Mouse (Mus musculus): ENCODE measurements at regions not wholly inside any gene's neighbourhood (a gene's known extent, or its start where the extent isn't known, plus 50 kb on each side); places are given as distances from the start of the nearest gene placed in this dataset.
A peak's percentile ranks its signal among the peaks of the same experiment; 100 is the strongest.

GRCm38 (mm10) chr7:70634016-70634415 lies 267.5 kb upstream of the Nr2f2 start:
- Histone ChIP-seq H3K9me3 (ENCODE audit: low read length) (no peaks in the 10 kb centered on the region), H3K4me1 (ENCODE audit: insufficient read depth) (no peaks in the 10 kb centered on the region), H3K36me3 (ENCODE audit: insufficient read depth) (no peaks in the 10 kb centered on the region), H3K27me3 (ENCODE audit: insufficient read depth, low read length) (no peaks in the 10 kb centered on the region), H3K4me3 (ENCODE audit: low read depth, low read length) (no peak overlapping the region), H3K27ac (ENCODE audit: low read depth, low read length) (no peak overlapping the region), H3K9ac (no peak overlapping the region), H3K4me2 (ENCODE audit: low read depth) (no peak overlapping the region)
- ATAC-seq = no peak
- 53% methylated on average over 11 of the region's 11 CpGs for WGBS
- no peak for TF ChIP-seq CTCF (IDR thresholded peaks at IDR 0.05; ENCODE audit: low read depth)
- no peak for DNase-seq

GRCm38 (mm10) chr7:70633577-70633976 lies 267.0 kb upstream of the Nr2f2 start:
- Histone ChIP-seq H3K27ac (ENCODE audit: low read depth, low read length) (no peak overlapping the region), H3K4me2 (ENCODE audit: low read depth) (no peak overlapping the region), H3K9ac (no peak overlapping the region), H3K27me3 (ENCODE audit: insufficient read depth, low read length) (no peaks in the 10 kb centered on the region), H3K36me3 (ENCODE audit: insufficient read depth) (no peaks in the 10 kb centered on the region), H3K9me3 (ENCODE audit: low read length) (no peaks in the 10 kb centered on the region), H3K4me3 (ENCODE audit: low read depth, low read length) (no peak overlapping the region), H3K4me1 (ENCODE audit: insufficient read depth) (no peaks in the 10 kb centered on the region)
- DNase-seq = no peak
- no peak for ATAC-seq
- WGBS = 10% methylated on average over 11 of the region's 11 CpGs
- TF ChIP-seq CTCF (IDR thresholded peaks at IDR 0.05; ENCODE audit: low read depth) = no peak

- no peak overlapping the region for H3K9ac ChIP-seq
- ATAC-seq = no peak
- WGBS = 5% methylated on average over 10 of the region's 10 CpGs
These were observed 259.2 kb upstream of the Nr2f2 start for GRCm38 (mm10) chr7:70625643-70626231.

GRCm38 (mm10) chr7:70624727-70625642 lies 258.4 kb upstream of the Nr2f2 start:
- peak; percentile 69 for ATAC-seq
- WGBS = 3% methylated on average over 30 of the region's 30 CpGs
- H3K36me3 ChIP-seq (ENCODE audit: insufficient read depth) = no peaks in the 10 kb centered on the region
- peak; percentile 71 for DNase-seq
- H3K9me3 ChIP-seq (ENCODE audit: low read length) = no peaks in the 10 kb centered on the region
- H3K4me1 ChIP-seq (ENCODE audit: insufficient read depth) = no peaks in the 10 kb centered on the region; the same call in 1 of the 2 replicates
- peak overlapping the region; percentile 28 for H3K4me3 ChIP-seq (ENCODE audit: low read depth, low read length)
- H3K27me3 ChIP-seq (ENCODE audit: insufficient read depth, low read length) = peaks cover 5% of the 10 kb centered on the region; the same call in 1 of the 2 replicates
- H3K9ac ChIP-seq = no peak overlapping the region
- peak overlapping the region; percentile 60 for H3K4me2 ChIP-seq (ENCODE audit: low read depth)
- TF ChIP-seq CTCF (IDR thresholded peaks at IDR 0.05; ENCODE audit: low read depth) = no peak
- no peak overlapping the region for H3K27ac ChIP-seq (ENCODE audit: low read depth, low read length)

More at GRCm38 (mm10) chr7:70625643-70626231, 259.2 kb upstream of the Nr2f2 start:
- H3K27me3 ChIP-seq (ENCODE audit: insufficient read depth, low read length) = peaks cover 5% of the 10 kb centered on the region; the same call in 1 of the 2 replicates
- no peaks in the 10 kb centered on the region for H3K9me3 ChIP-seq (ENCODE audit: low read length)
- no peaks in the 10 kb centered on the region; the same call in 1 of the 2 replicates for H3K4me1 ChIP-seq (ENCODE audit: insufficient read depth)
- DNase-seq = no peak
- peak overlapping the region; percentile 28 for H3K4me3 ChIP-seq (ENCODE audit: low read depth, low read length)
- no peaks in the 10 kb centered on the region for H3K36me3 ChIP-seq (ENCODE audit: insufficient read depth)
- peak overlapping the region; percentile 60 for H3K4me2 ChIP-seq (ENCODE audit: low read depth)
- TF ChIP-seq CTCF (IDR thresholded peaks at IDR 0.05; ENCODE audit: low read depth) = no peak
- no peak overlapping the region for H3K27ac ChIP-seq (ENCODE audit: low read depth, low read length)

GRCm38 (mm10) chr7:70624031-70624726 lies 257.6 kb upstream of the Nr2f2 start:
- Histone ChIP-seq H3K36me3 (ENCODE audit: insufficient read depth) (no peaks in the 10 kb centered on the region), H3K27ac (ENCODE audit: low read depth, low read length) (no peak overlapping the region), H3K9ac (no peak overlapping the region), H3K4me2 (ENCODE audit: low read depth) (peak overlapping the region; percentile 60; the same call in 1 of the 2 replicates), H3K4me3 (ENCODE audit: low read depth, low read length) (no peak overlapping the region), H3K27me3 (ENCODE audit: insufficient read depth, low read length) (peaks cover 5% of the 10 kb centered on the region; the same call in 1 of the 2 replicates), H3K4me1 (ENCODE audit: insufficient read depth) (no peaks in the 10 kb centered on the region; the same call in 1 of the 2 replicates), H3K9me3 (ENCODE audit: low read length) (no peaks in the 10 kb centered on the region)
- 13% methylated on average over 16 of the region's 16 CpGs for WGBS
- no peak for TF ChIP-seq CTCF (IDR thresholded peaks at IDR 0.05; ENCODE audit: low read depth)
- ATAC-seq (no peak), DNase-seq (no peak)

- H3K9me3 ChIP-seq (ENCODE audit: low read length) = no peaks in the 10 kb centered on the region
- H3K27me3 ChIP-seq (ENCODE audit: insufficient read depth, low read length) = peaks cover 4% of the 10 kb centered on the region; the same call in 1 of the 2 replicates
- TF ChIP-seq CTCF (IDR thresholded peaks at IDR 0.05; ENCODE audit: low read depth) = no peak
- ATAC-seq (no peak), DNase-seq (no peak)
- H3K4me1 ChIP-seq (ENCODE audit: insufficient read depth) = no peaks in the 10 kb centered on the region
- 83% methylated on average over 7 of the region's 7 CpGs for WGBS
- no peak overlapping the region for H3K9ac ChIP-seq
- no peak overlapping the region for H3K4me2 ChIP-seq (ENCODE audit: low read depth)
- no peak overlapping the region for H3K4me3 ChIP-seq (ENCODE audit: low read depth, low read length)
- no peaks in the 10 kb centered on the region for H3K36me3 ChIP-seq (ENCODE audit: insufficient read depth)
- no peak overlapping the region for H3K27ac ChIP-seq (ENCODE audit: low read depth, low read length)
These were observed 252.9 kb upstream of the Nr2f2 start for GRCm38 (mm10) chr7:70619400-70619799.
